Mouse (Mus musculus) heart, adult 2 months (tissue): ENCODE data around the gene Isca1. TPM values are rescaled to one million over a fixed set of nuclear protein-coding genes. Genes with fewer than 3 reads are reported as not detected.
"Not testable (repeated sequence)": the region's sequence is repeated elsewhere in the genome, so short reads cannot be mapped to it uniquely, and the experiment has no call there.

Experiments used
- DNase-seq, 2 experiments: peaks; one replicate each; pipeline ENCODE4 v3.0.0; 2021
- H3K27ac ChIP-seq: fragments of 200-600 bp; 2 replicates; pipeline ENCODE4 v1.8.1; 2022
- H3K27me3 ChIP-seq: fragments of 200-500 bp; 2 replicates; pipeline ENCODE4 v1.6.1; 2012; ENCODE audit warnings: mild to moderate bottlenecking, low read length, inconsistent platforms, mixed read lengths; ENCODE audit not compliant: control insufficient read depth, insufficient read depth
- H3K36me3 ChIP-seq: fragments of 200-500 bp; 2 replicates; pipeline ENCODE4 v1.6.1; 2012; ENCODE audit warnings: low read length, inconsistent platforms; ENCODE audit not compliant: control insufficient read depth, insufficient read depth
- H3K4me1 ChIP-seq: fragments of 200-500 bp; 2 replicates; pipeline ENCODE4 v1.6.1; 2011; ENCODE audit warnings: low read length; ENCODE audit not compliant: control insufficient read depth, insufficient read depth
- H3K4me3 ChIP-seq: fragments of 200-600 bp; 2 replicates; pipeline ENCODE4 v1.8.1; 2022
- H3K79me2 ChIP-seq: fragments of 200-500 bp; replicated peaks from 2 replicates; pipeline ENCODE4 v1.6.1; 2012; ENCODE audit warnings: mild to moderate bottlenecking, inconsistent platforms, low read length, moderate library complexity, mixed read lengths; ENCODE audit not compliant: control insufficient read depth, insufficient read depth
- H3K9ac ChIP-seq: fragments of 200-500 bp; 2 replicates; pipeline ENCODE4 v1.6.1; 2012; ENCODE audit warnings: low read depth, mild to moderate bottlenecking, control low read depth, inconsistent platforms, low read length, mixed read lengths
- CTCF ChIP-seq: fragments of 200-600 bp; IDR thresholded peaks from 2 replicates; pipeline ENCODE4 v1.8.1; 2022; ENCODE audit warnings: antibody characterized with exemption, mild to moderate bottlenecking, moderate library complexity
- EP300 ChIP-seq: fragments of 200-500 bp; IDR thresholded peaks from 2 replicates; pipeline ENCODE4 v1.6.1; 2011; ENCODE audit warnings: low read depth, low read length, control low read depth; ENCODE audit not compliant: insufficient read depth
- POLR2A ChIP-seq: fragments of 200-500 bp; IDR thresholded peaks from 2 replicates; pipeline ENCODE4 v1.6.1; 2011; ENCODE audit warnings: mild to moderate bottlenecking, low read depth, low read length, control low read depth; ENCODE audit not compliant: insufficient read depth
- WGBS: fragments of 180-500 bp; shearing (Covaris S2); methylation state at CpG from one replicate; pipeline ENCODE4 v1.1.7; 2018; 5-methylcytosine and 5-hydroxymethylcytosine counted together
- intact Hi-C: fragments of 180-260 bp; cut with DNase I; formaldehyde crosslinking; loops from one replicate; pipeline ENCODE4 v1.15.1; 2025
- polyA plus RNA-seq: library from polyadenylated mRNA; depleted of rRNA; stranded (reverse); fragments of >200 nt; gene quantifications from 2 replicates; pipeline ENCODE4 v1.2.3, GENCODE M21; 2012; rRNA removed
- total RNA-seq, 2 experiments: library from RNA; stranded (reverse); gene quantifications; 2 replicates each; pipeline ENCODE4 v1.2.3; 2021

The Isca1 gene
- total and polyA plus RNA-seq, 3 experiments = 233 to 326 (median 239) TPM

GRCm38 (mm10) chr13:59713710-59714109 lies 55.9 kb downstream of the Isca1 start:
- DNase-seq = no peak
- H3K36me3 ChIP-seq = no peaks in the 10 kb centered on the region
- no peaks in the 10 kb centered on the region for H3K79me2 ChIP-seq
- 51% methylated on average over 3 of the region's 3 CpGs for WGBS
- H3K27ac ChIP-seq = no peak overlapping the region
- no peaks in the 10 kb centered on the region for H3K4me1 ChIP-seq
- no peak overlapping the region for H3K9ac ChIP-seq
- intact Hi-C loops = no loop called here
- TF ChIP-seq EP300 (no peak), CTCF (no peak), POLR2A (no peak)
- H3K4me3 ChIP-seq = no peak overlapping the region
- no peaks in the 10 kb centered on the region for H3K27me3 ChIP-seq

- 65% methylated on average over 3 of the region's 3 CpGs for WGBS
- H3K36me3 ChIP-seq = not testable (repeated sequence)
Measured at GRCm38 (mm10) chr13:59711984-59712383, 57.6 kb downstream of the Isca1 start, which contains the start of gene Spata31d1b. Gene Spata31d1b, plus strand, starts transcription at chr13:59712284.

GRCm38 (mm10) chr13:59710230-59710629 lies 59.4 kb downstream of the Isca1 start, which contains the start of gene Spata31d1a:
Gene Spata31d1a, minus strand, starts transcription at chr13:59710330.
- TF ChIP-seq CTCF (no peak), EP300 (no peak), POLR2A (no peak)
- H3K4me3 ChIP-seq = no peak within 1 kb of the TSS
- no peaks in the 10 kb centered on the region for H3K27me3 ChIP-seq
- no peaks in the 10 kb centered on the region for H3K4me1 ChIP-seq
- no peak within 1 kb of the TSS for H3K27ac ChIP-seq
- DNase-seq = no peak
- WGBS = 87% methylated on average over 15 of the region's 15 CpGs
- H3K9ac ChIP-seq = no peak within 1 kb of the TSS
- H3K79me2 ChIP-seq = no peaks in the 10 kb centered on the region
- intact Hi-C loops = no loop called here
- no peaks in the 10 kb centered on the region for H3K36me3 ChIP-seq

More at GRCm38 (mm10) chr13:59711984-59712383, 57.6 kb downstream of the Isca1 start, which contains the start of gene Spata31d1b:
- H3K9ac ChIP-seq, H3K4me3 ChIP-seq, H3K79me2 ChIP-seq, H3K4me1 ChIP-seq, H3K27ac ChIP-seq, DNase-seq, H3K27me3 ChIP-seq, intact Hi-C loops: not testable (repeated sequence)

Other genes starting within 250 kb of the Isca1 start
- gene Agtpbp1, start 184.6 kb downstream of the Isca1 start, total RNA-seq = 100 to 1,000 TPM; 151 to 173 TPM
- 27.9 and 62.9 TPM in 2 replicates for gene Agtpbp1, start 184.6 kb downstream of the Isca1 start, polyA plus RNA-seq
- 100 to 1,000 TPM in 1 of 2 experiments, 10 to 100 TPM in 1; 79.9 to 106 TPM for gene Naa35, start 184.6 kb downstream of the Isca1 start, total RNA-seq
- gene Naa35, start 184.6 kb downstream of the Isca1 start, polyA plus RNA-seq = 28.0 and 67.3 TPM in 2 replicates
- 10 to 100 TPM; 11.4 to 16.2 TPM for gene Golm1, start 94.0 kb downstream of the Isca1 start, total RNA-seq
- 6.5 and 8.8 TPM in 2 replicates for gene Golm1, start 94.0 kb downstream of the Isca1 start, polyA plus RNA-seq
- not detected for gene 4921517D22Rik, start 75.7 kb downstream of the Isca1 start, total RNA-seq
- gene 4921517D22Rik, start 75.7 kb downstream of the Isca1 start, polyA plus RNA-seq = not detected in 2 replicates
- not detected for gene Spata31d1a, start 59.5 kb downstream of the Isca1 start, total RNA-seq
- gene Spata31d1a, start 59.5 kb downstream of the Isca1 start, polyA plus RNA-seq = 0.09 and 0.14 TPM in 2 replicates
- not detected for gene Spata31d1b, start 57.5 kb downstream of the Isca1 start, total RNA-seq
- 0.03 and 0.04 TPM in 2 replicates for gene Spata31d1b, start 57.5 kb downstream of the Isca1 start, polyA plus RNA-seq
- gene Spata31d1d, start 38.1 kb downstream of the Isca1 start, total RNA-seq = not detected
- 0.04 and 0.06 TPM in 2 replicates for gene Spata31d1d, start 38.1 kb downstream of the Isca1 start, polyA plus RNA-seq
- not detected for gene 1700014D04Rik, start 23.1 kb downstream of the Isca1 start, total RNA-seq
- gene 1700014D04Rik, start 23.1 kb downstream of the Isca1 start, polyA plus RNA-seq = 0.09 TPM in 1 of 2 replicates, not detected in the other
- gene Gm49354, start 12.4 kb upstream of the Isca1 start, total RNA-seq = not detected
- not detected in 2 replicates for gene Gm49354, start 12.4 kb upstream of the Isca1 start, polyA plus RNA-seq
- 10 to 100 TPM; 41.6 to 45.1 TPM for gene Tut7, start 53.3 kb upstream of the Isca1 start, total RNA-seq
- 10.3 and 16.3 TPM in 2 replicates for gene Tut7, start 53.3 kb upstream of the Isca1 start, polyA plus RNA-seq